Mouse (Mus musculus) embryonic facial prominence, embryonic 11.5 days (tissue): Measurements from ENCODE around the gene Scamp1. TPM values are rescaled to one million over a fixed set of nuclear protein-coding genes. Genes with fewer than 3 reads are reported as not detected.

Experiments
- ATAC-seq: fragments of 200-750 bp; cut with Nextera tagmentation; replicated peaks from 2 replicates; pipeline ENCODE4 v1.8.0; 2017; ENCODE audit warnings: low read depth; ENCODE audit not compliant: insufficient number of reproducible peaks, low FRiP score, low TSS enrichment
- DNase-seq: peaks from one replicate; pipeline ENCODE4 v3.0.0-alpha.2; 2015; ENCODE audit warnings: low spot score
- H3K27ac ChIP-seq: fragments of 300-500 bp; sonication (generic); replicated peaks from 2 replicates; pipeline ENCODE4 v1.5.1; 2014; ENCODE audit warnings: mild to moderate bottlenecking, low read depth, low read length, control low read depth
- H3K27me3 ChIP-seq: fragments of 300-500 bp; sonication (generic); 2 replicates; pipeline ENCODE4 v1.6.1; 2014; ENCODE audit warnings: mild to moderate bottlenecking, low read length, moderate library complexity, mixed read lengths; ENCODE audit not compliant: control insufficient read depth, insufficient read depth
- H3K36me3 ChIP-seq: fragments of 300-500 bp; sonication (generic); replicated peaks from 2 replicates; pipeline ENCODE4 v1.6.1; 2014; ENCODE audit warnings: low read depth, mild to moderate bottlenecking, low read length, moderate library complexity, mixed read lengths; ENCODE audit not compliant: control insufficient read depth, insufficient read depth
- H3K4me1 ChIP-seq: fragments of 300-500 bp; sonication (generic); 2 replicates; pipeline ENCODE4 v1.6.1; 2014; ENCODE audit warnings: low read length, mixed read lengths; ENCODE audit not compliant: control insufficient read depth, insufficient read depth
- H3K4me2 ChIP-seq: fragments of 300-500 bp; sonication (generic); 2 replicates; pipeline ENCODE4 v1.6.1; 2014; ENCODE audit warnings: low read depth, mild to moderate bottlenecking, control low read depth, low read length, moderate library complexity
- H3K4me3 ChIP-seq: fragments of 300-500 bp; sonication (generic); 2 replicates; pipeline ENCODE4 v1.5.1; 2014; ENCODE audit warnings: low read depth, low read length, control low read depth
- H3K9ac ChIP-seq: fragments of 300-500 bp; sonication (generic); replicated peaks from 2 replicates; pipeline ENCODE4 v1.6.1; 2014; ENCODE audit warnings: mild to moderate bottlenecking, control low read depth, low read length
- H3K9me3 ChIP-seq: fragments of 300-500 bp; sonication (generic); replicated peaks from 2 replicates; pipeline ENCODE4 v1.6.1; 2016; ENCODE audit warnings: mild to moderate bottlenecking, low read length, inconsistent platforms, mixed read lengths; ENCODE audit not compliant: control insufficient read depth
- WGBS: fragments of 180-500 bp; shearing (Covaris S2); extraction: QIAGEN DNeasy Blood & Tissue Kit; methylation state at CpG from one replicate; pipeline ENCODE4 v1.1.7; 2014; 5-methylcytosine and 5-hydroxymethylcytosine counted together
- polyA plus RNA-seq: library from polyadenylated mRNA; unstranded; fragments of >200 nt; fragmentation: Nextera tagmentation; extraction: Ambion mirVana; gene quantifications from 2 replicates; pipeline ENCODE4 v1.2.1, GENCODE M21; 2014

The Scamp1 gene
- polyA plus RNA-seq, 1 experiment from 2014 or later: 26.2 TPM

DNA sequence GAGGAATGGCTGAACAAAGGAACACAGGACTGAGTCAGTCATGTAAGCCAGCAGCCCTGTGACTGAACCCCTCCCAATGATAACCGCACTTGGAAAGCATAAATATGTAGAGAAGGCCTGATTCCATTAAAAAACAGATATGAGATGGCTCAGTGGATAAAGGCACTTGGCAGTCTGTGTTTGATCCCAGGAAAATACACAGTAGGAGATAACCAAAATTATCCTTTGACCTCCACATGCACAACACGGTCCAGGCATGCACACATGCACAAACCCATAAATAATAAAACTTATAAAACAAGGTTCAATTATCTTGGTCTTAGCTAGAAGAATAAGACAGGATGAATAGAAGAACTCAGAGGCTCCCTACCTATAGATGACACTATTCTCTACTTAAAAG lies 27.9 kb downstream of the Scamp1 start:
- no peaks in the 10 kb centered on the region for H3K4me1 ChIP-seq
- no peaks in the 10 kb centered on the region for H3K36me3 ChIP-seq
- DNase-seq: no peak
- no peak overlapping the region for H3K9ac ChIP-seq
- no peak overlapping the region for H3K4me2 ChIP-seq
- H3K27me3 ChIP-seq: no peaks in the 10 kb centered on the region
- ATAC-seq: no peak
- 79% methylated on average over 2 of the region's 2 CpGs for WGBS
- H3K27ac ChIP-seq: no peak overlapping the region
- no peak overlapping the region for H3K4me3 ChIP-seq
- no peaks in the 10 kb centered on the region for H3K9me3 ChIP-seq

DNA sequence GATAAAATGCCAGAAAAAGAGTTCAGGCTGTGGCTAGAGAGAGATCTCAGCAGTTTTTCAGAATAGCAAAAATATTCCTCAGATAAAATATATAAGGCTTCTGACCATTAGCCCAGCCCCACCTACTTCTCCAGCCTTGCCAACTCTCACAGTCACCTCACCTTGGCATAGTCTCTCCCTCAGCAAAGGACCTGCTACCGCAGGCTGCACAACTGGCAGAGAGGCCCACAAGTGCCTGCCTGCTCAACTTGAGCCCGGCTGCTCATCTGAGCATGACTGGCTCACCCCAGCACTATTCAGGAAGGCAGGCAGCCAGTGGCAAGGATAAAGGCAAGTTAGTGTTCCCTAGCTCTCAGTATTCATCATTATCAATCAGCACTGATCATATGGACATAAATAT lies 30.5 kb downstream of the Scamp1 start:
- WGBS: 97% methylated on average over 2 of the region's 2 CpGs
- H3K9ac ChIP-seq: no peak overlapping the region
- no peak overlapping the region for H3K4me3 ChIP-seq
- H3K4me2 ChIP-seq: no peak overlapping the region
- no peaks in the 10 kb centered on the region for H3K36me3 ChIP-seq
- no peaks in the 10 kb centered on the region for H3K9me3 ChIP-seq
- DNase-seq (no peak), ATAC-seq (no peak)
- no peaks in the 10 kb centered on the region for H3K4me1 ChIP-seq
- no peak overlapping the region for H3K27ac ChIP-seq
- H3K27me3 ChIP-seq: no peaks in the 10 kb centered on the region

DNA sequence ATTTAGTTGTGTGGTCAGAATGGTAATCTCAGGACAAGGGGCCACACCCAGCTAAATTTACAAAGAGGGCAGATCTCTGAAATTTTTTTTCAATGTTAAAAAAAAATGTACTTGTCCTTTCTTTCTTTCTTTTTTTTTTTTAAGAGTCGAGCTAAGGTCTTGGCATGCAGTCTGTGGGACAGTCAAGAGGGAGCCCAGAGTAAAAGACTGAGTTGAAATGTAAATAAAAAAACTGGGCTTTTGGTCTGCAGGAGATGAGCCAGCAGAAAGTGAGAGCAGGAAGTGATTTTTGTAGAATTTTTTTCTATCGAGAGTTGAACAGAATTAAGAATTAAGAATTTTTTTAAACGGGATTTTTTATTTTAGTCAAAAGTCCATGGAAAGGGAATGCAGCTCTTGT lies 31.4 kb downstream of the Scamp1 start:
- Histone ChIP-seq H3K9ac (no peak overlapping the region), H3K4me1 (no peaks in the 10 kb centered on the region), H3K27ac (no peak overlapping the region), H3K9me3 (no peaks in the 10 kb centered on the region), H3K4me2 (no peak overlapping the region), H3K27me3 (no peaks in the 10 kb centered on the region), H3K4me3 (no peak overlapping the region), H3K36me3 (no peaks in the 10 kb centered on the region)
- WGBS: 92% methylated on average over 3 of the region's 3 CpGs
- DNase-seq: no peak
- ATAC-seq: no peak

DNA sequence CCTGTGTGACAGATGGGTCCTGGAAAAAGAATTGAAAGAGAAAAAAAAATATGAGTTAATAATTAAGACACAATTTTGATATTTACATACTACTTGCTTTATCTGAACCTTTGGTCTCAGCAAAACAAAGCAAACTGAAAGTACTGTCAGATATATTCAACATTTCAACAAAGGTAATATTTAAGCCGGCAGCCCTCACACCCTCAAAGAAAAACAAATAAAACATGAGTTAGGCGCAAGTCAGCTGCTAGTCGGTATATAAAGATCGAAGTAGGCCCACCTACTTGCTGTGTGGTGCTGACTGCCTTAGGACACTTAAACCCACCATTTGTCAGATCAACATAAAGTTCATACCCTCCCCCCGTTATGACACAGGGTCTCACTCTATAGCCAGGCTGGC lies 32.6 kb downstream of the Scamp1 start:
- no peak overlapping the region for H3K4me2 ChIP-seq
- no peak for DNase-seq
- H3K27ac ChIP-seq: no peak overlapping the region
- ATAC-seq: no peak
- no peak overlapping the region for H3K9ac ChIP-seq
- no peaks in the 10 kb centered on the region for H3K27me3 ChIP-seq
- WGBS: 81% methylated on average over 5 of the region's 5 CpGs
- H3K4me3 ChIP-seq: no peak overlapping the region
- H3K4me1 ChIP-seq: no peaks in the 10 kb centered on the region
- no peaks in the 10 kb centered on the region for H3K9me3 ChIP-seq
- no peaks in the 10 kb centered on the region for H3K36me3 ChIP-seq

DNA sequence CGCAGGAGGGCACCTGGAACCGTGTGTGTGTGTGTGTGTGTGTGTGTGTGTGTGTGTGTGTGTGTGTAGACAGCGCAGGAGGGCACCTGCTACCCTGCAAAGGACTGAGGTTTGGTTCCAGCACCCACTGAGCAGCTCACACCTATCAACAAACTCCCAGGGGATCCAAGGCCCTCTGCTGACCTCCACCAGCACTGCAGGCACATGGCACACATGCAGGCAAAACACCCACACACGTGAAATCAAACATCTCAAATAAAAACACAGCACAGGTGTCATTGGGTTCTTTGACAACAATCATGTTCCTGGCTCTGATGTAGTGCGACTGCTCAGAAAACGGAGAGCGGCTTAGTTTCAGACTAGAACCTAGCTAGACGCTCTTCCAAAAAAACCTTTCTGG lies 34.9 kb downstream of the Scamp1 start:
- no peak for DNase-seq
- no peak for ATAC-seq
- H3K27ac ChIP-seq: no peak overlapping the region

DNA sequence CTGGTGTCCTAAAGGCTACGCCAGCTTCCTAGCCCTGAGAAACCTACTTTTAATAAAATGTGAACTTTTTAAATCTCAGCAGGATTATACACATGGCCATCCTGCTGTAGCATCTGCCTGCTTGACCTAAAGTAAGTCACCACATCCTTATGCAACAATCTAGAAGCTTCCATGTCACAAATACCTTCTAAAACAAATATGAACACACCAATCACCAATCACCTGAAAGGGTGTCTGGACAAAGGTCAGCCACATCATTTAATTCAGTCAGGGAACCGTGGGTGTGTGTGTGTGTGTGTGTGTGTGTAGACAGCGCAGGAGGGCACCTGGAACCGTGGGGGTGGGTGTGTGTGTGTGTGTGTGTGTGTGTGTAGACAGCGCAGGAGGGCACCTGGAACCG lies 35.5 kb downstream of the Scamp1 start:
- Histone ChIP-seq H3K9me3 (no peaks in the 10 kb centered on the region), H3K9ac (no peak overlapping the region), H3K4me1 (no peaks in the 10 kb centered on the region), H3K4me2 (no peak overlapping the region), H3K27ac (no peak overlapping the region), H3K27me3 (no peaks in the 10 kb centered on the region), H3K36me3 (no peaks in the 10 kb centered on the region), H3K4me3 (no peak overlapping the region)
- 89% methylated on average over 4 of the region's 6 CpGs for WGBS
- DNase-seq (no peak), ATAC-seq (no peak)

More for the DNA sequence above, 34.9 kb downstream of the Scamp1 start:
- H3K4me3 ChIP-seq: no peak overlapping the region
- H3K9me3 ChIP-seq: no peaks in the 10 kb centered on the region
- H3K4me1 ChIP-seq: no peaks in the 10 kb centered on the region
- no peak overlapping the region for H3K4me2 ChIP-seq
- WGBS: 89% methylated on average over 6 of the region's 8 CpGs
- H3K27me3 ChIP-seq: no peaks in the 10 kb centered on the region
- no peaks in the 10 kb centered on the region for H3K36me3 ChIP-seq
- no peak overlapping the region for H3K9ac ChIP-seq

DNA sequence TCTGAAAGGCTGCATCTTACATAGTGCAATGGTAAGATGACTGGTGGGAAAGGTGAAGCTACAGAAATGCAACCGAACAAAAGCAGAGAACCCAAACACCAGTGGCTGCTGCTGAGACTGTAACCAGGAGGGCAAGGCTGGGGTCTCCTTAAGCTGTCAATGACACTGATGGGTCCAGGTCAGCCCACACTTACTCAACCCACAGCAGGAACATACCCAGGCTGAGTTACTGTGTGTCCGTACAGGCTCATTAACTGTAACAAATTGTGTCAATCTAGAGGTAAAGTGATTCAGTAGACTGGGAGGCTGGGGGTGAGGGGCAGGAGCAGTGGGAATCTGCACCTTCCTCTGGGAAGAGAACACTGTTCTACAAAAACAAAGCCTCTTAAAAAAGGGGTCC lies 42.8 kb downstream of the Scamp1 start:
- Histone ChIP-seq H3K4me3 (no peak overlapping the region), H3K9me3 (no peaks in the 10 kb centered on the region), H3K4me1 (no peaks in the 10 kb centered on the region), H3K9ac (no peak overlapping the region), H3K27ac (no peak overlapping the region), H3K4me2 (no peak overlapping the region), H3K27me3 (no peaks in the 10 kb centered on the region), H3K36me3 (no peaks in the 10 kb centered on the region)
- 66% methylated on average over 2 of the region's 2 CpGs for WGBS
- no peak for ATAC-seq
- no peak for DNase-seq

DNA sequence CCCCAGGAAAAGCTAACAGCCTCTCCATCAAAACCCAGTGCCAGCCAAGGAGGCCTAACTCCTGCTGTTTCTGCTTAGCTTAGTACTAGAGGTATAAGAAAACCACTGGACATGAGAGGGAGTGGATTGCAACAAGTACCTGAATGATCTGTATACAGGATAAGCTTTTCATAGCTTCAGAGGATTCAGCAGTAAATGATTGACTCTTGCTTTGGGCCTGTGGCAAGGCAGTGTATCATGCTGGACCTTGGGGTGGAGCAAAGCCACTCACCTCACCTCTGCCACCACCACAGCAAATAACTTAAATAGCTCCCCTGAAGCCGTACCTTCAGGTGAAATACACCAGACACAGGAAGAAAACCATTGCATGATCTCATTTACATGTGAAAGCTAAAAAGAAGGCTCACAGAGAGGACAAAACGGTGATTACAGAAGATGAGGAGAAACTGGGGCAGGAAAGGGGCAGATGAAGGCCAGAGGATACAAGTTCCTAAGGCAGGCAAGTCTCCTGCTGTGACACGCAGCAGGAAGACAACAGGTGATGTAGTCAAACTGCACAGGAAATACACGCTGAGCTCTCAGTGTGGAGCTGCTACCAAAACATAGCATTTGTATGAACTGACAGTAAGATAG lies 43.6 kb downstream of the Scamp1 start:
- Histone ChIP-seq H3K27me3 (no peaks in the 10 kb centered on the region), H3K4me2 (no peak overlapping the region), H3K9ac (no peak overlapping the region), H3K4me1 (no peaks in the 10 kb centered on the region), H3K36me3 (no peaks in the 10 kb centered on the region), H3K9me3 (no peaks in the 10 kb centered on the region), H3K27ac (no peak overlapping the region), H3K4me3 (no peak overlapping the region)
- ATAC-seq: no peak
- WGBS: 52% methylated on average over 4 of the region's 4 CpGs
- DNase-seq: no peak
